Mouse (Mus musculus): ENCODE data around the gene Sell.

DNA sequence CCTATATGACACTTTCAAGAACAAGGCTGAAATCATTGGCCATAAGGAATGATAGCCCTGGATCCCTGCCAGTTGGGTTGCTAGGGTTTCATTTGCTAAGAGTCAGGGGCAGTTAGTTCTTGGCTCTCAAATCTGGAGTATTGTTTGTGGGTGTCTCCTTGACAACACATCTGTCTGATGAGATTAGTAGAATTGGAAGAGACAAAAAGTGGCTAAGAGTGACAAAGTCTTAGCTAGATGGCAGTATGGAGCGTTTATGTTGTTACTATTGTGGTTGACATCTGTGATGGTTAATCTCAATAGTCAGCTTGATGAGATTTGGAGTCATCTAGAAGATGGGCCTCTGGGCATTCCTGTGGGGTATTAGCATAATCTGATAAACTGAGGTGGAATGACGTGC lies 36.6 kb downstream of the Sell start:
- TF ChIP-seq USF1 (IDR thresholded peaks at IDR 0.05; ENCODE audit: low read depth) (no peak), POLR2AphosphoS2 (IDR thresholded peaks at IDR 0.05; ENCODE audit: insufficient read length, low read depth) (no peak), POLR2A (IDR thresholded peaks at IDR 0.05; ENCODE audit: insufficient read length, low read depth) (no peak), CEBPB (IDR thresholded peaks at IDR 0.05; ENCODE audit: insufficient read depth, poor library complexity, severe bottlenecking) (no peak), MAX (IDR thresholded peaks at IDR 0.05; ENCODE audit: low read depth) (no peak), TCF12 (IDR thresholded peaks at IDR 0.05; ENCODE audit: insufficient read depth, poor library complexity, severe bottlenecking) (no peak), REST (IDR thresholded peaks at IDR 0.05; ENCODE audit: insufficient read depth, insufficient read length) (no peak), MYOD1 (IDR thresholded peaks at IDR 0.05; ENCODE audit: control insufficient read depth in 1 of 3, insufficient read length in 2 of 3, low read depth in 2 of 3) (no peak), TCF3 (IDR thresholded peaks at IDR 0.05; ENCODE audit: insufficient read length, low read depth) (no peak)

Data from myocyte (in vitro differentiated cells).